Mouse (Mus musculus) ES-Bruce4 (cell line): Measurements from ENCODE around the gene Gns. TPM values are rescaled to one million over a fixed set of nuclear protein-coding genes. Genes with fewer than 3 reads are reported as not detected.

ENCODE experiments used
- H3K27ac ChIP-seq: 2 replicates; pipeline ENCODE4 v1.5.1; 2012; ENCODE audit warnings: low read length, inconsistent platforms; ENCODE audit not compliant: insufficient read depth
- H3K27me3 ChIP-seq: 2 replicates; pipeline ENCODE4 v1.6.1; 2012; ENCODE audit warnings: mild to moderate bottlenecking, low read length, inconsistent platforms; ENCODE audit not compliant: control insufficient read depth, poor library complexity, insufficient read depth, severe bottlenecking
- H3K36me3 ChIP-seq: 2 replicates; pipeline ENCODE4 v1.6.1; 2012; ENCODE audit warnings: inconsistent platforms, mild to moderate bottlenecking, low read length, moderate library complexity; ENCODE audit not compliant: control insufficient read depth, poor library complexity, insufficient read depth, severe bottlenecking
- H3K4me1 ChIP-seq: one replicate; pipeline ENCODE4 v1.8.1; 2011; ENCODE audit warnings: low read length; ENCODE audit not compliant: control insufficient read depth, insufficient read depth
- H3K4me3 ChIP-seq: 2 replicates; pipeline ENCODE4 v1.5.1; 2011; ENCODE audit warnings: low read depth, mild to moderate bottlenecking, low read length
- H3K9ac ChIP-seq: 2 replicates; pipeline ENCODE4 v1.6.1; 2012; ENCODE audit warnings: low read depth, mild to moderate bottlenecking, inconsistent platforms; ENCODE audit not compliant: poor library complexity, severe bottlenecking
- H3K9me3 ChIP-seq: replicated peaks from 2 replicates; pipeline ENCODE4 v1.6.1; 2012; ENCODE audit warnings: mild to moderate bottlenecking, low read length, inconsistent platforms; ENCODE audit not compliant: control insufficient read depth, poor library complexity, insufficient read depth, severe bottlenecking
- CTCF ChIP-seq: IDR thresholded peaks from one replicate; pipeline ENCODE4 v1.8.1; 2011; ENCODE audit warnings: low read depth, low read length
- EP300 ChIP-seq: IDR thresholded peaks from 2 replicates; pipeline ENCODE4 v1.6.1; 2011; ENCODE audit warnings: low read depth, low read length; ENCODE audit not compliant: insufficient read depth
- POLR2A ChIP-seq: IDR thresholded peaks from one replicate; pipeline ENCODE4 v1.8.1; 2011; ENCODE audit warnings: low read length; ENCODE audit not compliant: insufficient read depth
- polyA plus RNA-seq: library from polyadenylated mRNA; stranded (reverse); fragments of >200 nt; gene quantifications from 2 replicates; pipeline ENCODE4 v1.2.4, GENCODE M21; 2011; ENCODE audit warnings: low read depth; ENCODE audit not compliant: missing spikeins, insufficient read depth, insufficient read length

The Gns gene
- polyA plus RNA-seq, 1 experiment = 44.2 TPM

GRCm38 (mm10) chr10:121401005-121401404 is 36.1 kb downstream of the Gns start:
- TF ChIP-seq EP300 = no peak
- TF ChIP-seq POLR2A = no peak
- Histone ChIP-seq H3K9ac (no peak overlapping the region), H3K36me3 (no peaks in the 10 kb centered on the region), H3K27ac (no peak overlapping the region), H3K4me3 (no peak overlapping the region), H3K27me3 (no peaks in the 10 kb centered on the region), H3K4me1 (peaks cover 8% of the 10 kb centered on the region), H3K9me3 (no peaks in the 10 kb centered on the region)

DNA sequence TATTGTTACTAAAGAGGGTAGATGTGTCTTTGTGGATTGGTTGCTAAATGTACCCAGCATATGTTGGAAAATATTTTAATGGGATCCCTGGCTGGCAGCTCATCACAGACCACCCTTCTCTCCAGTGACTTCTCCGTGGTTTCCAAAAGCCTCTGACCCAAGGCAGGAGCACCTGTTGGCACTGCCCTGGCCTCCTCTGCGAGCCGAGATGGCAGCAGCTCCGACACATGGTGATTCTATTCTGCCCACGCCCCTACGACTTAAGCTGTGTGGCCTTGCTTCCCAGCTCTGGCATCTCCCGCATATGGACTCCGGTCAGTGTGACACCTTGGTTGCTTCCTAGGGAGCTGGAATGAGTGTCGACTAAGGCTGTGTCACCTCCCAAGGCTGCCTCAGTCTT is 38.2 kb downstream of the Gns start:
- peak overlapping the region; percentile 13 for H3K27ac ChIP-seq
- no peaks in the 10 kb centered on the region for H3K36me3 ChIP-seq
- TF ChIP-seq EP300 (no peak), POLR2A (no peak), CTCF (no peak)
- H3K9me3 ChIP-seq = no peaks in the 10 kb centered on the region
- no peaks in the 10 kb centered on the region for H3K27me3 ChIP-seq
- H3K9ac ChIP-seq = no peak overlapping the region
- H3K4me3 ChIP-seq = peak overlapping the region; percentile 14
- peaks cover 8% of the 10 kb centered on the region for H3K4me1 ChIP-seq

DNA sequence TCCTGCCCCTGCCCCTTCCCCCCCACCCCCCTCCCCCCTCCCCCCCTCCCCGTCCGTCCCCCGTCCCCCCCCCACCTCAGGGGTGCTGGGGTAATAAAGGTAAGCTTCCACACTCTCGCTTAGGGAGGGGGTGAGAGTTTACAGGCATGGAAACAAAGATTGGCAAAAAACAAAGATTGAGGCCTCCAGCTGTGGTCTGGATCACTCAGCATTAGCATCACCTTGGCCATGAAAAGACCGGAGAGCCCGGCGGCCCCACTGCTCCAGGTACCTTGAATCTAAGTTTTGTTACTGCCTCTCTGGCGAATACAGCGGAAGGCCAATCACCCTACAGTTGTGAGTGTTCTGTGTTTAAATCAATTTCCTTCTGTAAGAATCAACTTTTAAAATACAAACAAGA is 39.1 kb downstream of the Gns start:
- Histone ChIP-seq H3K27ac (peak overlapping the region; percentile 85), H3K27me3 (no peaks in the 10 kb centered on the region), H3K9me3 (no peaks in the 10 kb centered on the region), H3K4me1 (peaks cover 8% of the 10 kb centered on the region), H3K9ac (no peak overlapping the region), H3K4me3 (peak overlapping the region; percentile 45), H3K36me3 (no peaks in the 10 kb centered on the region)
- TF ChIP-seq EP300 = no peak; the same call in 1 of the 2 replicates
- no peak for TF ChIP-seq CTCF

DNA sequence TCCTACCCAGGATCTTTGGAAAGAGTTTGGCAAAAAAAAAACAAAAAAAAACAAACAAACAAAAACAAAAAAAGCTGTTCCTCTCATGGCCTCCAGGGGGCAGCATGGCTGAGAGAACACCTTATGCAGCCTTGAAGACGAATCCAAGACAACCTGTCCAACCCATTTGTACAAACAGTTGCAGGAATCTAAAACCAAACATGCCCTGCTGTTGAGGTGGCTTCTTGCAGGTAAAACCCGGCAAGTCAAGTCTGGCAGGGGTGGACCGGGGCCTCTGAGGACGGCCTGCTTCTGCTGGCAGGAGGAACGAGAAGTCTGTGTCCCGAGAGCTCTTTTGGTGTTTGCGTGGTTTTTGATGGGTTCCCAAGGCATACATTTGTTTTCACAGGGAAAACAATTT is 44.8 kb downstream of the Gns start:
- Histone ChIP-seq H3K4me3 (no peak overlapping the region), H3K36me3 (no peaks in the 10 kb centered on the region), H3K9me3 (no peaks in the 10 kb centered on the region), H3K27ac (no peak overlapping the region), H3K27me3 (no peaks in the 10 kb centered on the region), H3K9ac (no peak overlapping the region), H3K4me1 (peaks cover 3% of the 10 kb centered on the region)
- TF ChIP-seq CTCF = peak; percentile 48
- TF ChIP-seq POLR2A = no peak
- no peak for TF ChIP-seq EP300

GRCm38 (mm10) chr10:121411721-121412455 is 47.0 kb downstream of the Gns start:
- H3K4me1 ChIP-seq = peaks cover 3% of the 10 kb centered on the region
- peaks cover 5% of the 10 kb centered on the region for H3K36me3 ChIP-seq
- no peak overlapping the region for H3K27ac ChIP-seq
- H3K4me3 ChIP-seq = no peak overlapping the region
- no peaks in the 10 kb centered on the region for H3K9me3 ChIP-seq
- no peak overlapping the region for H3K9ac ChIP-seq
- no peaks in the 10 kb centered on the region for H3K27me3 ChIP-seq
- TF ChIP-seq POLR2A (no peak), EP300 (no peak), CTCF (no peak)

- Histone ChIP-seq H3K4me3 (no peak overlapping the region), H3K27me3 (no peaks in the 10 kb centered on the region), H3K36me3 (peaks cover 5% of the 10 kb centered on the region), H3K27ac (no peak overlapping the region), H3K9me3 (no peaks in the 10 kb centered on the region), H3K4me1 (peaks cover 3% of the 10 kb centered on the region), H3K9ac (no peak overlapping the region)
- TF ChIP-seq POLR2A (no peak), CTCF (no peak), EP300 (no peak)
These were observed 47.9 kb downstream of the Gns start for GRCm38 (mm10) chr10:121412824-121413223.
